Mouse (Mus musculus) embryonic facial prominence, embryonic 10.5 days (tissue): ENCODE data around the gene Krt82. TPM values are rescaled to one million over a fixed set of nuclear protein-coding genes. Genes with fewer than 3 reads are reported as not detected.

Experiments
- DNase-seq: peaks from one replicate; pipeline ENCODE4 v3.0.0-alpha.2; 2017; ENCODE audit warnings: low spot score
- H3K27ac ChIP-seq: fragments of 300-500 bp; sonication (generic); replicated peaks from 2 replicates; pipeline ENCODE4 v1.5.1; 2016; ENCODE audit warnings: mild to moderate bottlenecking
- H3K27me3 ChIP-seq: fragments of 300-500 bp; sonication (generic); replicated peaks from 2 replicates; pipeline ENCODE4 v1.6.1; 2016; ENCODE audit warnings: low read depth, mild to moderate bottlenecking; ENCODE audit not compliant: poor library complexity, severe bottlenecking
- H3K36me3 ChIP-seq: fragments of 300-500 bp; sonication (generic); replicated peaks from 2 replicates; pipeline ENCODE4 v1.6.1; 2016; ENCODE audit warnings: mild to moderate bottlenecking, moderate library complexity
- H3K4me1 ChIP-seq: fragments of 300-500 bp; sonication (generic); 2 replicates; pipeline ENCODE4 v1.6.1; 2016
- H3K4me3 ChIP-seq: fragments of 300-500 bp; sonication (generic); 2 replicates; pipeline ENCODE4 v1.5.1; 2016; ENCODE audit warnings: mild to moderate bottlenecking, moderate library complexity
- H3K9me3 ChIP-seq: fragments of 300-500 bp; sonication (generic); 2 replicates; pipeline ENCODE4 v1.6.1; 2016; ENCODE audit warnings: mild to moderate bottlenecking
- WGBS: fragments of 180-500 bp; shearing (Covaris S2); methylation state at CpG from one replicate; pipeline ENCODE4 v1.1.7; 2016; 5-methylcytosine and 5-hydroxymethylcytosine counted together
- microRNA-seq: library from miRNA; unstranded; fragments of <30 nt; microRNA quantifications from one replicate; pipeline ENCODE4, GENCODE M21; 2017
- polyA plus RNA-seq: library from polyadenylated mRNA; unstranded; fragments of >200 nt; fragmentation: Nextera tagmentation; extraction: Ambion mirVana; gene quantifications from 2 replicates; pipeline ENCODE4 v1.2.1, GENCODE M21; 2016

Krt82 gene
- polyA plus RNA-seq, 1 experiment from 2014 or later: not detected

DNA sequence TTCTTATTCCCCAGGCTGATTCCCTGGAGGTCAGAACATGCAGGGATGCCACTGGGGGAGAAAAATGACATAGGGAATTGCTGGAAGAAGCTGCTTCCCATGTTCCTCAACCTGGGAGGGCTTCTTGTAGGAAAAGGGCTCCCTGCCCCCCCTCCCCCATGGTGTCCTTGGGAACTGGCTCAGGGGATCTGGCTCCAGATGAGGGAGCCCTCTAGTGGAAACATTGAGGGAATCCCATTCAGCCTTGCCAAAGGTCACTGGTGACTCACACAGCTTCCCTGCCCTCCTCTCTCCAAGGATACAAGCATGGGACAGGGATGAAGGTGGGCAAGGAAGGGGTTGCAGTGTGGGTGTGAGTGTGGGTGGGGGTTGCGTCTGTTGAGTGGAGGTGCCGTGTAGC lies 53.3 kb downstream of the Krt82 start:
- no peaks in the 10 kb centered on the region for H3K9me3 ChIP-seq

DNA sequence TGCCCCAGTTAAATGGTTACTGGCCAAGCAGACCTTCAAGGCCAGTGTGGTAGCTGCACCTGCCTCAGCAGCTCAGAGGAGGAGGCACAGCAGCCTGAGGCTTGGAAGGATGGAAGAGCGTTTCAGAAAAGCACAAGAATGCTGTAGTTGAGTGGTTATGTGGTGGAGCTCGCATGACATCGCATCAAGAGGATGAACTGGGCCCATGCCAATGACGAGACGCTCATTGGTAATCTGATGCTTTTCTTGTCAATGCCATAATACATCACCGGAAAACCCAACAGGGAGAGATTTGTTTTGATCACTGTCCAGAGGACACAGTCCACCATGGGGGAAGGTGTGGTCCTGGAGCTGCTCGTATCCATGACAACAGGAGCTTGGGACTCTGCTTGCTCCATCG lies 55.2 kb downstream of the Krt82 start:
- no peak overlapping the region for H3K4me3 ChIP-seq
- WGBS: 88% methylated on average over 8 of the region's 8 CpGs
- H3K27me3 ChIP-seq: no peaks in the 10 kb centered on the region
- peaks cover 6% of the 10 kb centered on the region; the same call in 1 of the 2 replicates for H3K4me1 ChIP-seq
- H3K9me3 ChIP-seq: no peaks in the 10 kb centered on the region
- no peak overlapping the region for H3K27ac ChIP-seq
- DNase-seq: no peak
- no peaks in the 10 kb centered on the region for H3K36me3 ChIP-seq

More for the DNA sequence above, 53.3 kb downstream of the Krt82 start:
- Histone ChIP-seq H3K4me1 (peaks cover 6% of the 10 kb centered on the region; the same call in 1 of the 2 replicates), H3K27ac (no peak overlapping the region), H3K4me3 (no peak overlapping the region), H3K36me3 (no peaks in the 10 kb centered on the region), H3K27me3 (no peaks in the 10 kb centered on the region)
- WGBS: 69% methylated on average over 2 of the region's 2 CpGs
- peak; percentile 31 for DNase-seq

DNA sequence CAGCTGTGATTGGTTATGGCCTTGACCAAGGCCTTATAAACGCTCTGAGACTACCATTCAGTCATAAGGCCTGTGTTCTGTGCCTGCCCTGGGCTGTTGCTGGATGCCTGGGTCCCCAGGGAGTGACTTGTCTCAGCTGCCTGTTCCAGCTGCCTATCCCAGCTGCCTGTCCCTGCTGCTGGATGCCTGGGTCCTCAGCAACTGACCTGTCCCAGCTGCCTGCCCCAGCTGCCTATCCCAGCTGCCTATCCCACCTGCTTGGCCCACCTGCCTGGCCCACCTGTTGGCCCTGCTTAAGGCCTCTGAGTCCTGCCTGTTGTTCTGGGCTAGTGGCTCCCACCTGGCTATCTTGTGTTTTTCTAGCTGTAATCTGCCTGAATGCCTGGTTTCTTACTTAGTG lies 56.3 kb downstream of the Krt82 start:
- no peak for DNase-seq
- Histone ChIP-seq H3K36me3 (no peaks in the 10 kb centered on the region), H3K4me1 (peaks cover 6% of the 10 kb centered on the region; the same call in 1 of the 2 replicates), H3K4me3 (no peak overlapping the region), H3K9me3 (no peaks in the 10 kb centered on the region), H3K27ac (no peak overlapping the region), H3K27me3 (no peaks in the 10 kb centered on the region)
- WGBS: 55% methylated on average over 1 of the region's 1 CpGs

DNA sequence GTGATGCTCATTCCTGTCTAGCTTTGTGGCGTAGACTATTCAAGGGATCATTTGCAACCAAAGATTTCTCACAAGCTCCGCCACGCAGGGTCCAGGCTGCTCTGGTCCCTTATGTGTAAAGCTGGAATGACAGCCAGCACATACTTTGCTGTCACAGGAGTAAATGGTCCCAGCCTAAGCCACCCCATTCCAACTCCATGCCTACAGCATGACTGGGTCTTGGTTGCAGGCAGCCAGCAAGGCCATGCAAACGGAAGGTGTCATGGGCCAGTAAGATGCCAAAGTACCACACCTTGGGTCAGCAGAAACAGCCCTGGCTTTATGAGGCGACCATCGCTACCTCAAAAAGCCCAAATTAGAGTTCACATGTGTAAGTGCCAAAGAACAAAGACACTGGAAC lies 56.8 kb downstream of the Krt82 start:
- Histone ChIP-seq H3K9me3 (no peaks in the 10 kb centered on the region), H3K27ac (no peak overlapping the region), H3K4me3 (no peak overlapping the region), H3K4me1 (peaks cover 6% of the 10 kb centered on the region; the same call in 1 of the 2 replicates), H3K36me3 (no peaks in the 10 kb centered on the region), H3K27me3 (no peaks in the 10 kb centered on the region)
- 90% methylated on average over 6 of the region's 6 CpGs for WGBS
- DNase-seq: no peak

DNA sequence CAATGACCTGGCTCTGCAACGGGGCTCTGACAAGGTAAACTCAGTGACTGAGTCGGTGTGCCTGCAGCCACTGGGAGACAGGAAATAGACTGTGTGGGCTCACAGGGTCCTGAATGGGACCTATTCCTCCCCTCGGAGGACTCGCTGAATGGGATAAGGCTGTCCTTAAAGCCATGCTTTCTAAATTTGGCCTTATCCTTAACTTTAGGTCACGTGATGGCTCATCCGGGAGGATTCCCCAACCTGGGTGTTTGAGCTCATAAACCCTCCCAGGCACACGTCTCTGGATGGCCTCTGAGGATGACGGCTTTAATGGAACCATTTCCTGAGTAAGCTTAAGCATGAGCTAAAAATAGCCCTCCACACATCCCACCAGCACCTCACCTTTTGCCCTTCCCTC lies 57.7 kb downstream of the Krt82 start:
- H3K27me3 ChIP-seq: no peaks in the 10 kb centered on the region
- no peak for DNase-seq
- WGBS: 66% methylated on average over 8 of the region's 8 CpGs

DNA sequence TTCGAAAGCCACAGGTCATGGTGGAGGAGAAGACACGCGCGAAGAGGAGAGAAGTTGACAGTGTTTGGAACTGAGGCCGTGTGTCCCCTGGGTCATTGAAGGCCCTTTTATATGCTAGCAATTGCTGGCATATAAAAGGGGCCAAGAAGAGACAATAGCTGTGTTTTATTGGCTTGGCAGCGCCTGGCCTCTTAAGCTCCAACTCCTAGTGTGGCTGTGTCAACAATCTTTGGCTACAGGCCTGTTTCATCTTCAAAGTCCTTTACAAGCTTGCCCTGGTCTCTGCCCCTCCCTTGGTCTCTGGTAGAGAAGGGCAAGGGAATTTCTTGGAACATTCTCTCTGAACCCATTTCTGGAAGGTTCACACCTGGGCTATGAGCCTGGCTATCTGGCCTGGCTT lies 59.0 kb downstream of the Krt82 start, which contains the start of gene Krt83:
Krt83 (minus strand) TSS at position 82 of the 400 bp plus-strand sequence.
- 81% methylated on average over 6 of the region's 6 CpGs for WGBS
- Histone ChIP-seq H3K27me3 (no peaks in the 10 kb centered on the region), H3K36me3 (no peaks in the 10 kb centered on the region), H3K9me3 (no peaks in the 10 kb centered on the region), H3K4me3 (no peak within 1 kb of the TSS), H3K4me1 (peaks cover 6% of the 10 kb centered on the region; the same call in 1 of the 2 replicates), H3K27ac (no peak within 1 kb of the TSS)
- no peak for DNase-seq

More for the DNA sequence above, 57.7 kb downstream of the Krt82 start:
- H3K4me3 ChIP-seq: no peak overlapping the region
- H3K4me1 ChIP-seq: peaks cover 6% of the 10 kb centered on the region; the same call in 1 of the 2 replicates
- no peak overlapping the region for H3K27ac ChIP-seq
- no peaks in the 10 kb centered on the region for H3K36me3 ChIP-seq
- no peaks in the 10 kb centered on the region for H3K9me3 ChIP-seq

Small RNA genes lying within 50 kb of the gene (microRNA-seq; reads per million reads assigned to microRNA genes)
- not detected for gene Gm44393
- not detected for gene Gm44460

Other genes starting within 250 kb of the Krt82 start
- gene Krt80, start 180.5 kb downstream of the Krt82 start, polyA plus RNA-seq: 0.04 and 0.16 TPM in 2 replicates
- 16.2 and 17.4 TPM in 2 replicates for gene Krt7, start 139.6 kb downstream of the Krt82 start, polyA plus RNA-seq
- 0.12 TPM in 1 of 2 replicates, not detected in the other for gene Krt87, start 111.9 kb downstream of the Krt82 start, polyA plus RNA-seq
- not detected in 2 replicates for gene Krt88, start 102.9 kb downstream of the Krt82 start, polyA plus RNA-seq
- gene Krt81, start 86.9 kb downstream of the Krt82 start, polyA plus RNA-seq: not detected in 2 replicates
- gene Krt86, start 77.2 kb downstream of the Krt82 start, polyA plus RNA-seq: not detected in 2 replicates
- gene Krt83, start 59.2 kb downstream of the Krt82 start, polyA plus RNA-seq: not detected in 2 replicates
- not detected in 2 replicates for gene Gm49425, start 33.4 kb downstream of the Krt82 start, polyA plus RNA-seq
- gene Krt84, start 17.8 kb downstream of the Krt82 start, polyA plus RNA-seq: not detected in 2 replicates
- gene Krt90, start 12.3 kb upstream of the Krt82 start, polyA plus RNA-seq: 0.24 and 0.50 TPM in 2 replicates
- gene Krt75, start 23.2 kb upstream of the Krt82 start, polyA plus RNA-seq: 0.09 TPM in 2 replicates
- not detected in 2 replicates for gene Gm5414, start 77.5 kb upstream of the Krt82 start, polyA plus RNA-seq
- not detected in 2 replicates for gene Gm5478, start 96.7 kb upstream of the Krt82 start, polyA plus RNA-seq
- not detected in 2 replicates for gene Krt6b, start 129.6 kb upstream of the Krt82 start, polyA plus RNA-seq
- gene Krt6a, start 143.6 kb upstream of the Krt82 start, polyA plus RNA-seq: 0.06 and 0.09 TPM in 2 replicates
- gene Krt5, start 162.2 kb upstream of the Krt82 start, polyA plus RNA-seq: 1.1 and 5.4 TPM in 2 replicates
- gene Krt71, start 192.4 kb upstream of the Krt82 start, polyA plus RNA-seq: not detected in 2 replicates
- gene Krt72, start 235.8 kb upstream of the Krt82 start, polyA plus RNA-seq: not detected in 2 replicates